Mouse (Mus musculus) bone marrow, adult 2 months (tissue): ENCODE data around the gene Mxd1. TPM values are rescaled to one million over a fixed set of nuclear protein-coding genes. Genes with fewer than 3 reads are reported as not detected.

Source experiments
- H3K27ac ChIP-seq: fragments of 200-500 bp; 2 replicates; pipeline ENCODE4 v1.5.1; 2012; ENCODE audit warnings: low read depth, mild to moderate bottlenecking, control low read depth, inconsistent platforms, low read length; ENCODE audit not compliant: control insufficient read depth, poor library complexity, insufficient read depth
- H3K4me1 ChIP-seq: fragments of 200-500 bp; 2 replicates; pipeline ENCODE4 v1.6.1; 2011; ENCODE audit warnings: low read length; ENCODE audit not compliant: control insufficient read depth, insufficient read depth
- H3K4me3 ChIP-seq: fragments of 200-500 bp; replicated peaks from 2 replicates; pipeline ENCODE3; 2011; ENCODE audit warnings: mild to moderate bottlenecking, low read depth, low read length, control low read depth; ENCODE audit not compliant: control insufficient read depth
- CTCF ChIP-seq: fragments of 200-500 bp; IDR thresholded peaks from 2 replicates; pipeline ENCODE4 v1.5.1; 2011; ENCODE audit warnings: low read length, control low read depth; ENCODE audit not compliant: control insufficient read depth, insufficient read depth
- POLR2A ChIP-seq: fragments of 200-500 bp; IDR thresholded peaks from 2 replicates; pipeline ENCODE4 v1.6.1; 2011; ENCODE audit warnings: low read depth, mild to moderate bottlenecking, control low read depth, low read length, borderline replicate concordance; ENCODE audit not compliant: control insufficient read depth
- WGBS: fragments of 180-500 bp; shearing (Covaris S2); methylation state at CpG from one replicate; pipeline ENCODE4 v1.1.7; 2018; 5-methylcytosine and 5-hydroxymethylcytosine counted together
- polyA plus RNA-seq: library from polyadenylated mRNA; stranded (reverse); fragments of >200 nt; gene quantifications from 2 replicates; pipeline ENCODE4 v1.2.4, GENCODE M21; 2011; ENCODE audit warnings: low replicate concordance; ENCODE audit not compliant: missing spikeins, insufficient read depth, insufficient read length

Gene Mxd1
- polyA plus RNA-seq, result 49.6 and 56.2 TPM in 2 replicates

GRCm38 (mm10) chr6:86668580-86669239 lies at the start of gene Mxd1:
Mxd1 (minus strand) TSS chr6:86669161.
- WGBS, result under 1% methylated on average over 70 of the region's 76 CpGs
- H3K27ac ChIP-seq, result peak within 1 kb of the TSS; percentile 93

GRCm38 (mm10) chr6:86708072-86708774 lies 39.3 kb upstream of the Mxd1 start:
- H3K4me1 ChIP-seq, result no peaks in the 10 kb centered on the region
- 87% methylated on average over 4 of the region's 4 CpGs for WGBS
- no peak overlapping the region for H3K27ac ChIP-seq
- TF ChIP-seq CTCF (no peak), POLR2A (no peak)
- H3K4me3 ChIP-seq, result no peak overlapping the region

More at GRCm38 (mm10) chr6:86668580-86669239, at the start of gene Mxd1:
- TF ChIP-seq CTCF (no peak), POLR2A (peak; percentile 94)
- H3K4me1 ChIP-seq, result no peaks in the 10 kb centered on the region; the same call in 1 of the 2 replicates
- H3K4me3 ChIP-seq, result peak within 1 kb of the TSS; percentile 73

GRCm38 (mm10) chr6:86702577-86702976 lies 33.6 kb upstream of the Mxd1 start:
- no peak for TF ChIP-seq POLR2A
- no peak for TF ChIP-seq CTCF
- no peak overlapping the region for H3K4me3 ChIP-seq
- 92% methylated on average over 9 of the region's 9 CpGs for WGBS
- H3K4me1 ChIP-seq, result no peaks in the 10 kb centered on the region
- H3K27ac ChIP-seq, result no peak overlapping the region

GRCm38 (mm10) chr6:86697903-86698302 lies 28.9 kb upstream of the Mxd1 start:
- Histone ChIP-seq H3K27ac (no peak overlapping the region), H3K4me3 (no peak overlapping the region), H3K4me1 (no peaks in the 10 kb centered on the region)
- WGBS, result 82% methylated on average over 6 of the region's 6 CpGs
- TF ChIP-seq CTCF, result no peak
- TF ChIP-seq POLR2A, result no peak

GRCm38 (mm10) chr6:86696213-86696612 lies 27.3 kb upstream of the Mxd1 start:
- TF ChIP-seq POLR2A (no peak), CTCF (no peak)
- 88% methylated on average over 10 of the region's 10 CpGs for WGBS
- no peak overlapping the region for H3K27ac ChIP-seq

GRCm38 (mm10) chr6:86694465-86694864 lies 25.5 kb upstream of the Mxd1 start:
- no peak overlapping the region for H3K27ac ChIP-seq
- TF ChIP-seq POLR2A, result no peak
- TF ChIP-seq CTCF, result peak; percentile 62
- no peaks in the 10 kb centered on the region for H3K4me1 ChIP-seq
- H3K4me3 ChIP-seq, result no peak overlapping the region

More at GRCm38 (mm10) chr6:86696213-86696612, 27.3 kb upstream of the Mxd1 start:
- H3K4me1 ChIP-seq, result no peaks in the 10 kb centered on the region
- H3K4me3 ChIP-seq, result no peak overlapping the region

- WGBS, result 71% methylated on average over 3 of the region's 3 CpGs
- no peak for TF ChIP-seq POLR2A
- no peak for TF ChIP-seq CTCF
- H3K4me1 ChIP-seq, result no peaks in the 10 kb centered on the region
- no peak overlapping the region for H3K27ac ChIP-seq
- no peak overlapping the region for H3K4me3 ChIP-seq
Observed at GRCm38 (mm10) chr6:86689671-86690070, 20.7 kb upstream of the Mxd1 start.

- TF ChIP-seq CTCF (no peak), POLR2A (no peak)
- no peak overlapping the region for H3K4me3 ChIP-seq
- WGBS, result 70% methylated on average over 1 of the region's 1 CpGs
- H3K27ac ChIP-seq, result no peak overlapping the region
- no peaks in the 10 kb centered on the region; the same call in 1 of the 2 replicates for H3K4me1 ChIP-seq
Observed at GRCm38 (mm10) chr6:86686971-86687370, 18.0 kb upstream of the Mxd1 start.

GRCm38 (mm10) chr6:86684655-86685011 lies 15.7 kb upstream of the Mxd1 start:
- H3K4me1 ChIP-seq, result no peaks in the 10 kb centered on the region; the same call in 1 of the 2 replicates
- TF ChIP-seq POLR2A (no peak), CTCF (no peak)

More at GRCm38 (mm10) chr6:86684655-86685011, 15.7 kb upstream of the Mxd1 start:
- 40% methylated on average over 12 of the region's 12 CpGs for WGBS
- Histone ChIP-seq H3K4me3 (peak overlapping the region; percentile 86), H3K27ac (peak overlapping the region; percentile 53)
